Mouse (Mus musculus): ENCODE measurements at regions not wholly inside any gene's neighbourhood (a gene's known extent, or its start where the extent isn't known, plus 50 kb on each side); places are given as distances from the start of the nearest gene placed in this dataset.

DNA sequence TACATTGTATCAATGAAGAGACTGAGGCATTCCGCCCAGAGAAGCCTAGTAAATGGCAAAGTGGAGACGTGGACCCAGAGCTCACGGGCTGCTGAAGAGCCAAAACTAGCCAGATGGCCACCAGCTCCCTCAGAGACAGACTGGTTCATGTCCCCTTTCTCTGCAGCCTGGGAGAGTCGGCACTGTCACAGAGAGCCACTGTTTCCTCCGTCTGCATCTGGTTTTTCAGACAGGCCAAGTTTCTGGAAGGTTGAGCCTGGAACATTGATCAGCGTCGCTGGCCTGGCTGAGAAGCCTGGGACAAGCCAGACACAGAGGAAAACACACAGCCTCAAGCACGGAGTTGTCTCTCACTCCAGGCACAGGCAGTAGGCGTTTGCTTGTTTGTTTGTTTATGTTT is 83.4 kb upstream of the 1700021F07Rik start:
- H3K4me3 ChIP-seq (ENCODE audit: control insufficient read depth in 1 of 2, insufficient read depth in 1 of 2, low read depth in 2 of 2, low read length in 2 of 2): no peak overlapping the region
- no peak overlapping the region for H3K9ac ChIP-seq (ENCODE audit: control insufficient read depth, low read depth, low read length, poor library complexity, severe bottlenecking)
- no peaks in the 10 kb centered on the region for H3K79me2 ChIP-seq (ENCODE audit: control insufficient read depth, insufficient read depth, low read length, poor library complexity)
- TF ChIP-seq CTCF (IDR thresholded peaks at IDR 0.05 in 2 of 3, conservative IDR thresholded peaks at IDR 0.05 in 1 of 3; ENCODE audit: control insufficient read depth in 1 of 3, insufficient read depth in 1 of 3, low read depth in 2 of 3, low read length in 3 of 3, poor library complexity in 1 of 3, severe bottlenecking in 1 of 3): no peak
- TF ChIP-seq RAD21 (IDR thresholded peaks at IDR 0.05; ENCODE audit: low read depth, low read length): no peak
- no peak for TF ChIP-seq POLR2AphosphoS5 (IDR thresholded peaks at IDR 0.05; ENCODE audit: borderline replicate concordance, low read depth, low read length)
- TF ChIP-seq ZC3H11A (IDR thresholded peaks at IDR 0.05; ENCODE audit: low read depth, low read length): no peak
- TF ChIP-seq KAT2A (conservative IDR thresholded peaks at IDR 0.05; ENCODE audit: low read depth, low read length): no peak
- no peak for TF ChIP-seq UBTF (IDR thresholded peaks at IDR 0.05; ENCODE audit: borderline replicate concordance, insufficient read depth, low read depth, low read length)
- TF ChIP-seq ZNF384 (IDR thresholded peaks at IDR 0.05; ENCODE audit: low read depth, low read length): no peak
- no peak for TF ChIP-seq RCOR1 (IDR thresholded peaks at IDR 0.05; ENCODE audit: low read depth, low read length)
- no peak for TF ChIP-seq MYB (IDR thresholded peaks at IDR 0.05; ENCODE audit: low read depth, low read length)
- TF ChIP-seq MEF2A (IDR thresholded peaks at IDR 0.05; ENCODE audit: extremely low read depth, insufficient replicate concordance, low read depth, low read length, poor library complexity, severe bottlenecking): no peak
- H3K27me3 ChIP-seq (ENCODE audit: control insufficient read depth in 1 of 2, insufficient read depth in 2 of 2, low read length in 2 of 2): no peaks in the 10 kb centered on the region; a peak in 1 of 4 replicates
- H3K36me3 ChIP-seq (ENCODE audit: control insufficient read depth in 1 of 2, insufficient read depth in 2 of 2, low read length in 2 of 2): no peaks in the 10 kb centered on the region
- no peaks in the 10 kb centered on the region for H3K4me1 ChIP-seq (ENCODE audit: control insufficient read depth in 1 of 2, insufficient read depth in 2 of 2, low read length in 2 of 2)
- no peaks in the 10 kb centered on the region for H3K9me3 ChIP-seq (replicated peaks; ENCODE audit: insufficient read depth, low read length)
- H3K27ac ChIP-seq (ENCODE audit: control insufficient read depth, low read depth, low read length): no peak overlapping the region
- DNase-seq (ENCODE audit: low read depth, low spot score): no peak

DNA sequence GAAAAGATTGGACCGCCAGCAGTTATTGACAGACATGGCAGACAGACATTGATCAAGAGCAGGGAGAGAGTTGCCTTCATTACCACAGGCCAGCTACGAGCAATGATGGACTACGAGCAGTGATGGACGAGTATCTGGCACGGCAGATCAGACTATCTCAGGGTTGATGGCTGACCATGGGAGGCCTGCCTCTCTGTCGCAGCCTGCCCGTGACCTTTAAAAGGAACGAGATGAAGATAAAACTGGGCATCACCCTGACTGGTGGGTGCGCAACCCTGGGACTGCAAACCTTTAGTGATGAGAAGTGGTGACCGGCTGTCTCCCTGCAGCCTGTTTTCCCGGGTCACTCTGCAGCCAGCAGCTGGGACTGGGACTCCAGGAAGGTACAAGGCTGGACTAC is 80.3 kb upstream of the 1700021F07Rik start:
- no peaks in the 10 kb centered on the region for H3K79me2 ChIP-seq (ENCODE audit: control insufficient read depth, insufficient read depth, low read length, poor library complexity)
- TF ChIP-seq NELFE (IDR thresholded peaks at IDR 0.05; ENCODE audit: low read depth, low read length): no peak
- no peak for TF ChIP-seq USF1 (IDR thresholded peaks at IDR 0.05; ENCODE audit: low read depth, low read length)
- TF ChIP-seq MYB (IDR thresholded peaks at IDR 0.05; ENCODE audit: low read depth, low read length): no peak
- H3K4me1 ChIP-seq (ENCODE audit: control insufficient read depth in 1 of 2, insufficient read depth in 2 of 2, low read length in 2 of 2): no peaks in the 10 kb centered on the region
- DNase-seq (ENCODE audit: low read depth, low spot score): no peak
- H3K27ac ChIP-seq (ENCODE audit: control insufficient read depth, low read depth, low read length): no peak overlapping the region
- H3K9me3 ChIP-seq (replicated peaks; ENCODE audit: insufficient read depth, low read length): no peaks in the 10 kb centered on the region
- no peak overlapping the region for H3K9ac ChIP-seq (ENCODE audit: control insufficient read depth, low read depth, low read length, poor library complexity, severe bottlenecking)
- H3K4me3 ChIP-seq (ENCODE audit: control insufficient read depth in 1 of 2, insufficient read depth in 1 of 2, low read depth in 2 of 2, low read length in 2 of 2): no peak overlapping the region
- H3K36me3 ChIP-seq (ENCODE audit: control insufficient read depth in 1 of 2, insufficient read depth in 2 of 2, low read length in 2 of 2): no peaks in the 10 kb centered on the region
- H3K27me3 ChIP-seq (ENCODE audit: control insufficient read depth in 1 of 2, insufficient read depth in 2 of 2, low read length in 2 of 2): no peaks in the 10 kb centered on the region; a peak in 1 of 4 replicates

DNA sequence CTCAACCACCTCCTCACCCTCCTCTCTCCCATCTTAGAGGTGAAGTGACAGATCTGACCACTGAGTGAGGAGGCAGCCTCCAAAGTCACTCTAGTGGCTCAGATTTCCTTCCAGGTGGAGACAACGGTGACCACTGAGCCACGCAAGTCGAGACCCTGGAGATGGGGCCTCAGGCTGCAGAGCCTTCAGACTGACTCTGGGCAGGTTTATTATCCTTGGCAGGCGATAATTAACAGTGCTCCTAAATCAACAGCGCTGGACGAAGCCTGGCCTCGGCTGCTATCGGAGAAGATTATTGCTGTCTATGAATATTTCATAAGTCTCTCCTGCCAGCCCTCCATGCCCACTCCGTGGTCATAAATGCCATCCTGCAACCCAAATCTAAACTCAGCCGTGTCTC is 79.1 kb upstream of the 1700021F07Rik start:
- no peak overlapping the region for H3K4me3 ChIP-seq (ENCODE audit: control insufficient read depth in 1 of 2, insufficient read depth in 1 of 2, low read depth in 2 of 2, low read length in 2 of 2)
- no peak for DNase-seq (ENCODE audit: low read depth, low spot score)
- H3K9me3 ChIP-seq (replicated peaks; ENCODE audit: insufficient read depth, low read length): no peaks in the 10 kb centered on the region
- TF ChIP-seq MAX (IDR thresholded peaks at IDR 0.05; ENCODE audit: low read length) (no peak), MEF2A (IDR thresholded peaks at IDR 0.05; ENCODE audit: extremely low read depth, insufficient replicate concordance, low read depth, low read length, poor library complexity, severe bottlenecking) (no peak)
- H3K36me3 ChIP-seq (ENCODE audit: control insufficient read depth in 1 of 2, insufficient read depth in 2 of 2, low read length in 2 of 2): no peaks in the 10 kb centered on the region
- H3K9ac ChIP-seq (ENCODE audit: control insufficient read depth, low read depth, low read length, poor library complexity, severe bottlenecking): no peak overlapping the region
- H3K4me1 ChIP-seq (ENCODE audit: control insufficient read depth in 1 of 2, insufficient read depth in 2 of 2, low read length in 2 of 2): no peaks in the 10 kb centered on the region
- H3K79me2 ChIP-seq (ENCODE audit: control insufficient read depth, insufficient read depth, low read length, poor library complexity): no peaks in the 10 kb centered on the region
- H3K27ac ChIP-seq (ENCODE audit: control insufficient read depth, low read depth, low read length): no peak overlapping the region
- no peaks in the 10 kb centered on the region; a peak in 1 of 4 replicates for H3K27me3 ChIP-seq (ENCODE audit: control insufficient read depth in 1 of 2, insufficient read depth in 2 of 2, low read length in 2 of 2)
